Mouse (Mus musculus) small intestine, adult 10 weeks (tissue): ENCODE measurements around the gene Fam83d. TPM values are rescaled to one million over a fixed set of nuclear protein-coding genes. Genes with fewer than 3 reads are reported as not detected.

Experiments
- polyA plus RNA-seq: library from polyadenylated mRNA; stranded (reverse); fragments of 350-450 nt; fragmentation: Illumina TruSeq; extraction: RNeasy Lipid Tissue Mini Kit (QIAGEN cat#74804); gene quantifications from one replicate; pipeline ENCODE4 v1.2.3, GENCODE M21; 2014; ENCODE audit warnings: low replicate concordance

The Fam83d gene
- 3.4 TPM for polyA plus RNA-seq

GRCm38 (mm10) chr2:158767742-158768339, at the start of gene Fam83d:
TSS of gene Fam83d (plus strand) at chr2:158768093.

GRCm38 (mm10) chr2:158794494-158795004, 26.7 kb downstream of the Fam83d start, which contains the start of gene Dhx35:
TSS of gene Dhx35 (plus strand) at chr2:158794807.

Other genes with a start within 250 kb of the Fam83d start
- not detected for gene Slc32a1, start 157.3 kb upstream of the Fam83d start, polyA plus RNA-seq
- 0.59 TPM for gene Actr5, start 143.2 kb upstream of the Fam83d start, polyA plus RNA-seq
- 0.93 TPM for gene Ppp1r16b, start 102.7 kb upstream of the Fam83d start, polyA plus RNA-seq
- 4.9 TPM for gene Dhx35, start 26.7 kb downstream of the Fam83d start, polyA plus RNA-seq